Mouse (Mus musculus) intestine, embryonic 14.5 days (tissue): ENCODE data around the gene Tgfb3. TPM values are rescaled to one million over a fixed set of nuclear protein-coding genes. Genes with fewer than 3 reads are reported as not detected.

Experiments
- ATAC-seq: fragments of 200-750 bp; cut with Nextera tagmentation; replicated peaks from 2 replicates; pipeline ENCODE4 v1.8.0; 2017; ENCODE audit warnings: low read depth, moderate number of reproducible peaks, moderate TSS enrichment, moderate library complexity; ENCODE audit not compliant: low FRiP score, low TSS enrichment
- DNase-seq: peaks from one replicate; pipeline ENCODE4 v3.0.0-alpha.2; 2018; ENCODE audit warnings: low spot score
- H3K27ac ChIP-seq: fragments of 300-500 bp; sonication (generic); 2 replicates; pipeline ENCODE4 v1.5.1; 2014; ENCODE audit warnings: low read depth, mild to moderate bottlenecking, control low read depth
- H3K27me3 ChIP-seq: fragments of 300-500 bp; sonication (generic); replicated peaks from 2 replicates; pipeline ENCODE4 v1.6.1; 2014; ENCODE audit warnings: low read length, control low read depth; ENCODE audit not compliant: control insufficient read depth, insufficient read depth
- H3K36me3 ChIP-seq: fragments of 300-500 bp; sonication (generic); 2 replicates; pipeline ENCODE4 v1.6.1; 2014; ENCODE audit warnings: low read length, control low read depth; ENCODE audit not compliant: control insufficient read depth, insufficient read depth
- H3K4me1 ChIP-seq: fragments of 300-500 bp; sonication (generic); replicated peaks from 2 replicates; pipeline ENCODE4 v1.6.1; 2014; ENCODE audit warnings: low read length, control low read depth, mixed read lengths; ENCODE audit not compliant: control insufficient read depth, insufficient read depth
- H3K4me2 ChIP-seq: fragments of 300-500 bp; sonication (generic); 2 replicates; pipeline ENCODE4 v1.6.1; 2014; ENCODE audit warnings: low read length
- H3K4me3 ChIP-seq: fragments of 300-500 bp; sonication (generic); 2 replicates; pipeline ENCODE4 v1.5.1; 2014; ENCODE audit warnings: low read depth, low read length, control low read depth, mixed read lengths
- H3K9ac ChIP-seq: fragments of 300-500 bp; sonication (generic); 2 replicates; pipeline ENCODE4 v1.6.1; 2014; ENCODE audit warnings: mild to moderate bottlenecking, low read length
- H3K9me3 ChIP-seq: fragments of 300-500 bp; sonication (generic); 2 replicates; pipeline ENCODE4 v1.6.1; 2016; ENCODE audit warnings: low read length, control low read depth; ENCODE audit not compliant: control insufficient read depth
- WGBS: fragments of 180-500 bp; shearing (Covaris S2); extraction: QIAGEN DNeasy Blood & Tissue Kit; methylation state at CpG from one replicate; pipeline ENCODE4 v1.1.7; 2014; 5-methylcytosine and 5-hydroxymethylcytosine counted together
- polyA plus RNA-seq: library from polyadenylated mRNA; unstranded; fragments of >200 nt; fragmentation: Nextera tagmentation; extraction: Ambion mirVana; gene quantifications from 2 replicates; pipeline ENCODE4 v1.2.1, GENCODE M21; 2014

Tgfb3 gene
- 22.0 and 22.1 TPM in 2 replicates for polyA plus RNA-seq

GRCm38 (mm10) chr12:86078553-86079201 is at the start of gene Tgfb3:
Gene Tgfb3 (minus strand): TSS chr12:86079041.
- peak within 1 kb of the TSS; percentile 78 for H3K4me2 ChIP-seq
- H3K27ac ChIP-seq, result peak within 1 kb of the TSS; percentile 96
- H3K4me1 ChIP-seq, result peaks cover 18% of the 10 kb centered on the region
- H3K4me3 ChIP-seq, result peak within 1 kb of the TSS; percentile 54
- ATAC-seq (peak; percentile 69), DNase-seq (no peak)
- under 1% methylated on average over 25 of the region's 25 CpGs for WGBS
- no peaks in the 10 kb centered on the region for H3K9me3 ChIP-seq
- no peaks in the 10 kb centered on the region for H3K36me3 ChIP-seq
- H3K9ac ChIP-seq, result peak within 1 kb of the TSS; percentile 73
- H3K27me3 ChIP-seq, result no peaks in the 10 kb centered on the region

GRCm38 (mm10) chr12:86128122-86128521 is 49.3 kb upstream of the Tgfb3 start:
- Histone ChIP-seq H3K9me3 (no peaks in the 10 kb centered on the region), H3K4me3 (no peak overlapping the region), H3K4me2 (no peak overlapping the region), H3K9ac (no peak overlapping the region), H3K36me3 (no peaks in the 10 kb centered on the region), H3K27me3 (no peaks in the 10 kb centered on the region), H3K4me1 (no peaks in the 10 kb centered on the region), H3K27ac (no peak overlapping the region)
- no peak for DNase-seq
- WGBS, result 32% methylated on average over 6 of the region's 6 CpGs
- ATAC-seq, result no peak

GRCm38 (mm10) chr12:86124016-86124415 is 45.2 kb upstream of the Tgfb3 start:
- no peaks in the 10 kb centered on the region for H3K36me3 ChIP-seq
- H3K9ac ChIP-seq, result no peak overlapping the region
- H3K4me1 ChIP-seq, result no peaks in the 10 kb centered on the region
- no peak overlapping the region for H3K27ac ChIP-seq
- H3K4me2 ChIP-seq, result no peak overlapping the region
- DNase-seq (no peak), ATAC-seq (no peak)
- no peaks in the 10 kb centered on the region for H3K9me3 ChIP-seq
- 84% methylated on average over 6 of the region's 6 CpGs for whole genome bisulfite sequencing
- H3K4me3 ChIP-seq, result no peak overlapping the region
- no peaks in the 10 kb centered on the region for H3K27me3 ChIP-seq

GRCm38 (mm10) chr12:86116295-86116835 is 37.5 kb upstream of the Tgfb3 start:
- 88% methylated on average over 15 of the region's 15 CpGs for WGBS
- no peak overlapping the region for H3K4me3 ChIP-seq
- no peak overlapping the region for H3K4me2 ChIP-seq
- ATAC-seq (no peak), DNase-seq (no peak)
- no peaks in the 10 kb centered on the region for H3K9me3 ChIP-seq
- H3K27ac ChIP-seq, result no peak overlapping the region
- H3K4me1 ChIP-seq, result no peaks in the 10 kb centered on the region
- H3K9ac ChIP-seq, result no peak overlapping the region
- no peaks in the 10 kb centered on the region; the same call in 1 of the 2 replicates for H3K36me3 ChIP-seq
- no peaks in the 10 kb centered on the region for H3K27me3 ChIP-seq

GRCm38 (mm10) chr12:86110637-86111036 is 31.8 kb upstream of the Tgfb3 start:
- H3K9ac ChIP-seq, result no peak overlapping the region
- H3K36me3 ChIP-seq, result peaks cover 2% of the 10 kb centered on the region; the same call in 1 of the 2 replicates
- WGBS, result 96% methylated on average over 2 of the region's 2 CpGs
- no peaks in the 10 kb centered on the region for H3K4me1 ChIP-seq
- no peaks in the 10 kb centered on the region for H3K9me3 ChIP-seq
- no peak overlapping the region for H3K4me2 ChIP-seq
- no peak overlapping the region for H3K27ac ChIP-seq
- DNase-seq (no peak), ATAC-seq (no peak)
- H3K4me3 ChIP-seq, result no peak overlapping the region
- H3K27me3 ChIP-seq, result no peaks in the 10 kb centered on the region

- ATAC-seq (no peak), DNase-seq (no peak)
- H3K4me3 ChIP-seq, result no peak overlapping the region
- no peak overlapping the region for H3K27ac ChIP-seq
- H3K27me3 ChIP-seq, result no peaks in the 10 kb centered on the region
- no peaks in the 10 kb centered on the region for H3K9me3 ChIP-seq
- H3K9ac ChIP-seq, result no peak overlapping the region
- no peaks in the 10 kb centered on the region for H3K4me1 ChIP-seq
- H3K36me3 ChIP-seq, result peaks cover 2% of the 10 kb centered on the region; the same call in 1 of the 2 replicates
- WGBS, result 79% methylated on average over 4 of the region's 4 CpGs
- H3K4me2 ChIP-seq, result no peak overlapping the region
Measured at GRCm38 (mm10) chr12:86109531-86109930, 30.7 kb upstream of the Tgfb3 start.

GRCm38 (mm10) chr12:86107645-86108044 is 28.8 kb upstream of the Tgfb3 start:
- Histone ChIP-seq H3K9ac (no peak overlapping the region), H3K4me3 (no peak overlapping the region), H3K36me3 (peaks cover 2% of the 10 kb centered on the region; the same call in 1 of the 2 replicates), H3K27me3 (no peaks in the 10 kb centered on the region), H3K27ac (no peak overlapping the region), H3K4me2 (no peak overlapping the region), H3K9me3 (no peaks in the 10 kb centered on the region), H3K4me1 (peaks cover 9% of the 10 kb centered on the region; the same call in 1 of the 2 replicates)
- DNase-seq (no peak), ATAC-seq (no peak)
- 77% methylated on average over 7 of the region's 7 CpGs for WGBS

GRCm38 (mm10) chr12:86106086-86106485 is 27.2 kb upstream of the Tgfb3 start:
- DNase-seq (no peak), ATAC-seq (no peak)
- Histone ChIP-seq H3K9ac (no peak overlapping the region), H3K27ac (no peak overlapping the region), H3K4me2 (no peak overlapping the region), H3K36me3 (0 out of 2 replicates have a peak, but pooled peaks cover 2% of the 10 kb centered on the region), H3K27me3 (no peaks in the 10 kb centered on the region), H3K9me3 (no peaks in the 10 kb centered on the region), H3K4me1 (peaks cover 9% of the 10 kb centered on the region; the same call in 1 of the 2 replicates), H3K4me3 (no peak overlapping the region)
- 91% methylated on average over 9 of the region's 9 CpGs for WGBS

- Histone ChIP-seq H3K4me2 (no peak overlapping the region), H3K36me3 (0 out of 2 replicates have a peak, but pooled peaks cover 2% of the 10 kb centered on the region), H3K4me3 (no peak overlapping the region), H3K9ac (no peak overlapping the region), H3K27ac (no peak overlapping the region), H3K27me3 (no peaks in the 10 kb centered on the region), H3K4me1 (peaks cover 9% of the 10 kb centered on the region; the same call in 1 of the 2 replicates), H3K9me3 (no peaks in the 10 kb centered on the region)
- ATAC-seq (no peak), DNase-seq (no peak)
- 58% methylated on average over 7 of the region's 10 CpGs for WGBS
Measured at GRCm38 (mm10) chr12:86105546-86105945, 26.7 kb upstream of the Tgfb3 start.
